Mouse (Mus musculus) cerebral cortex, adult 2 months (tissue): ENCODE results near the gene Alox12.

ENCODE experiments used
- WGBS: fragments of 180-500 bp; shearing (Covaris S2); methylation state at CpG from one replicate; pipeline ENCODE4 v1.1.7; 2018; 5-methylcytosine and 5-hydroxymethylcytosine counted together

Alox12 gene

GRCm38 (mm10) chr11:70239541-70240279 is 15.4 kb downstream of the Alox12 start, which contains the start of the genes Gm21988 and Rnasek:
Gm21988 (minus strand) TSS chr11:70239830.
Rnasek (minus strand) TSS chr11:70239842.
- WGBS = under 1% methylated on average over 34 of the region's 35 CpGs

DNA sequence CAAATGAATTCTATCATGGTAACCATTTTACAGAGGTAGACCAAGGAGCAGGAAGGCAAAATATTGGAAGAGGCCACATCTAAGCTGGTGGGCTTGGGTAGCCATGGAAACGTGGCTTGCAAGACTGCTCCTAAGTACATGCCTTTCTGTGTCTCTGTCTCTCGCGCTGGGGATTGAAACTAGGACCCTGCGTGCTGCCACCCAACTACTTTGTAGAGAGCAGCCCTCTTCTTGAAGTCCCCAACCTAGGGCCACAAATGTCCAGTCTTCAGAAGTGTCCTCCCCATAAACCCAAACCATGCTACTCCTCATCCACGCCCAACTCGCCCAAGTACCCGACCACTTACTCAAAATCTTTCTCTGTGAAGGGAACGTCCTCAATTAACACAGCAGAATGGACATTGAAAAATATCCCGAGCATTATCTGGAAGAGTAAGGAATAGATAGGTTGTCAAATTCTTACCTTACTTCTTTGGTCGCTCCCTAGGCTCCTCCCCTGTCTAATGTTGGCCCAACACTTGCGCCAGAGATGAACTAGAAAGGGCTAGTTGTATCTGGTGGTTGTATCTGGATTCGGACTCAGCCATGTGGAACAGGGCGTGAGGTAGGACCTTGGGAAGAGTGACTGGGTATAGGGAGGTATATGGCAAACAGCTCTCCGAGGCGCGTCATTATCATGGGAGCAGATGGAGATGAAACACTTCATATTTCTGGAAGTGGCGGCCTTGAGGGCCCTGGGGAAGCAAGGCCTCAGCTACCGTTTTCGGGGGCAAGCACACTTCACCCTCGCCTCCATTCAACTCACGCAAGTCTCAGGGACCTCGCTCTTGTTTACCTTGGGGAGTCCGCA is 16.3 kb downstream of the Alox12 start:
- WGBS = 6% methylated on average over 23 of the region's 23 CpGs

- under 1% methylated on average over 70 of the region's 70 CpGs for WGBS
These were observed 17.5 kb downstream of the Alox12 start, which contains the start of gene 0610010K14Rik for GRCm38 (mm10) chr11:70237457-70238167. 0610010K14Rik (minus strand) TSS chr11:70237914.

DNA sequence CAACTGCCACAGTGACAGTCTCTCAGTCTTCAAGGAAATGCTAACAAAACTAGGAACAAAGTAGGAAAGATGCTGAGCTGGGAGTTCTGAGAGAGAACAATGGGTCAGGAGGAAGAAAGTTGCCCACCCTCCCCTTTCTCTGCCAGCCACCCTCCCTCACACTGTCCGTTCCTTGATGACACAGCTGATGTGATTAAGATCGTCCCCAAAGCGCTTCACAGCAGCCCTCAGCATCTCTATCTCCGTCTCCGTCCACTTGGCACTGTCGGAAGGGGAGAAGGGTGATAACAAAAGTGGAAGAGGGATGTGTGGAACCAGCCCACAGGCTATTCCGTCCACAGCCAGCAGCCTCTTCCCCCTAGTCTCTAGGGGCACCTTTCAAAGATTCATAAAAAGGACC is 18.4 kb downstream of the Alox12 start:
- 16% methylated on average over 7 of the region's 7 CpGs for WGBS

DNA sequence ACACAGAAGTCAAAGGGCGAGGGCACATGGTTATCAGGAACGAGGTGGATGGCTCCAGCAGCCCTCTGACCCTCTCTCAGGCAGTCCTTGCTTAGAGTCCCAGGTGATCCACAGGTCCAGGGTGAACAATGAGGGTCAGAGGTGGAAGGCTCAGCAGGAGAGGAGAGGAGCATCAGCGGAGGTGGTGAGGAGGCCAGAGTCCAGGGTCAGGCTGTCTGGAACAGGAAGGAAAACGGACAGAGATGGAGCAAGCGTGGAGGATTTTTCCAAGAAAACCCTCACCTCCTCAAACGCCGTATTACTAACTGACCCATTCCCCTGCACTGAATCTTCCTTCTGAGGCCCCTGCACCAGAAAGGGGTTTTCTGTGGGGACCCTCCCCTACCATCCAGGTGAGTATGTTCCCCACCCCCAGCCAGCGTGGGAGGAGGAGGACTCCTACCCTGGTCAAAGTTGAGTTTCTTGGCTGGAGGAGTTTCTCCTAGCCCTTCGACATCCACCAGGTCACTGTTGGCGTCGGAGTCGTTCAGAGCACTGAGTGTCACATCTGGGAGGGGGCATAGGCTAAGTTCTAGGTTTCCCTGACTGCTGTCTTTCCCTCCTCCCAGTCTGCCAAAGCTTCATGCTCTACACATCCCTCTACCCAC is 19.8 kb downstream of the Alox12 start:
- WGBS = 90% methylated on average over 12 of the region's 12 CpGs

DNA sequence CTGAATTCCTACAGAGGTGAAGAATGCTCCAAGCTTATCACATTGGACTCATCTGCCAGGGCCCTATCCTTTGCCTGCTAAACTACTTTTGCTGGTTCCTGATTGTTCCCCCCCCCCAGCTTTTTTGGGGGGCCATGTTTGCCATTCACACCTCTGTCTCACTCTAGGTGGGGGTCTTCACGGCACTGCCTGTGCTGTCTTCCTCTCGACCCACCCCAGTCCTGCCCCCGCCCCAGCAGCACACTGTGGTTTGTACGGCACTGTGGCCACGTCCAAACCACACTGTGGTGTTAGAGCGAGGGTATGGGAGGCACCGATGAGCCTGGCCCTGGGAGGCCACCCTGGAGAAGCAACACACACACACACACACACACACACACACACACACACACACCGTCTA is 20.7 kb downstream of the Alox12 start:
- 79% methylated on average over 8 of the region's 8 CpGs for WGBS

- WGBS = 70% methylated on average over 5 of the region's 5 CpGs
These were observed 21.1 kb downstream of the Alox12 start for GRCm38 (mm10) chr11:70234037-70234436.

DNA sequence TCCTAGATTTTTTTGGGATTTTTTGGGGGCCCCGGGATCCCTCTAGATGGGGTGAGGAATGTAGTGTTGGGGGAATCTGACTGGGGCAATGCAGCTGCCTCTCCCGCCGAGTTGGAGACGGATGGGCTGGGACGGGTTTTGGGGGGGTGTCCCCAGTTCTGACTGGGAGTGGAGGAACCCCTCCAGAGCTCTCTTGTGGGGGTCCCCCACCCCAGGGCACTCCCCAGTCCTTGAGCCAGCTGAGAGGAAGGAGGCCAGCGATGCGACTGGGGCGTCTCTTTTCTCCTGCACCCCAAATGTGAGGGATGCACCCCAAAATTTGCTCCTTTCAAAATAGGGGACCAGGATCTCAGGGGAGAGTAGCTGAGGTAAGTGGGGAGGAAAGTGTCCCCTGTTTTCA is 22.1 kb downstream of the Alox12 start:
- whole genome bisulfite sequencing = 19% methylated on average over 8 of the region's 8 CpGs

DNA sequence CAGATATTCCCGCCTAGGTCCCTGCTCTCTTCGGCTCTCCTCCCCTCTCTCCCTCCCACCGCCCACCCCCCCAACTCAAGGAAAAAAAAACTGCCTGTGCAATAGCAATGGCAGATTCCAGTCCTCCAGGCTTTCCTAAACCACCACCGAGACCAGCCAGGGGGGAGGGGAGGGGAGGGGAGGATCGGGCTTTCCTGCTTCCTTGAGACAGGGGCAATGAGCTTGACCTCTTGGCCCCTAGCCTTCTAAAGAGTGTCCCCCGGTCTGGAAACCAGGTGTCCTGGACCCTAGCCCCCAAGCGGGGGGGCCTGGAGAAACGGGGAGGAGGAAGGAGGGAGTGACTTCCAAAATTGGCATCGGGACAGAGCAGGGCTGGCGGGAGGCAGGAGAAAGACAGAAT is 22.6 kb downstream of the Alox12 start:
- 4% methylated on average over 10 of the region's 10 CpGs for WGBS

DNA sequence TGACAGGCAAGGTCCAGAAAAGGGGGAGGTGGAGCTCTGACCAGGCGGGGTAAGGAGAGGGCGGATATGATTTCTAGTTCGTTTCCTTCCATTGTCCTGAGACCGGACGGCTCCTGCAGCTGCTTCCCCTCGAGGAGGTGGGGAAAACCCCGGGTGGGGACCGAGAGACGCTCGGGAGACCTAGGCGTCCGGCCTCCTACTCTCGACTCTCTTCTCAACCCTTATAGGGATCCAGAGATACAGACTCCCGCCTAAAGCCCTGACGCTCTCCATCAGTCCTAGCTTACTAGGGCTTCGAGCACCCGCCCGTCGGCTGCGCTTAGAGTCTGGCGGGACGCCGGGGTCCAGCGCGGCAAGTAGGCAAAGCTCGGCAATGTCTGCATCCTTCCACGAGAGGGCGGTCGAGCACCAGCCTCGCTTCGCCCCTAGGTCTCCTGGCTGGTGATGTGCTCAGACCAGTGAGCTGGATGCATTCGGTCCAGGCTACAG is 24.9 kb downstream of the Alox12 start:
- 1% methylated on average over 32 of the region's 32 CpGs for WGBS

DNA sequence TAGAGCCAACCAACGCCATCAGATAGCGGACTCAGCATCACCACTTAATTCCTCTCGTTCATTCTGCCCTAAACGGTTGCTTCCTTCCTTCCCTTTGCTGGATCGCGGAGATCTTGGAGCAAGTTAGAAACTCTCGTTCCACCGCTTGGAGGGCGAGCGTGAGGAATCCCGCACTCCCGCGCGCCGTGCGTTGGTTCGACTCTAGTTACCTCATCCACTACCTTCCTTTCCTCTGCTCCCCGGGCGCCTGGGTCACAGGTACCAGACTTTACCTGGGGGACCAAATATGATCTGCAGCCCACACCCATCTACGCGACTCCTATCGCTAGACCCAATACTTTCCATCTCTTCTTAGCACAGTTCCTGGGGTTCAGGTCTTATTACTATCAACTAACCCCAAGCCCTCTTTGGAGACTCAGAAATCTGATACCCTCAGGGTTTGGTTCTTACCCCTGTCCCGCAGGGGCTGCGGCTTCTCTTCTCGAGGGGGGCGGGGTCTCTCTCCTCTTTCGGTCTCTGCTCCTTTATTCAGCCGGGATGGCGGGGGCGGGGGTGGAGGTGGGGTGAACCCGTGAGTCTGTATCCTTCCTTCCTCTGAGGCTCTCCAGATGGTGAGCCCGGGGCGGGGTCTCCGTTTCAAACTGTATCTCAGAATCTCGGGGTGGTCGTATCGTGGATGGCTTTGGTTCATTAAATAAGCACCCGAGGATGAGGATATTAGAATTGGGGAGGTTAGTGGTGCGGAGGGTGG is 25.7 kb downstream of the Alox12 start, which contains the start of gene Bcl6b:
TSS of gene Bcl6b (minus strand) at position 539 of the 751 bp plus-strand sequence.
- 3% methylated on average over 39 of the region's 39 CpGs for WGBS

DNA sequence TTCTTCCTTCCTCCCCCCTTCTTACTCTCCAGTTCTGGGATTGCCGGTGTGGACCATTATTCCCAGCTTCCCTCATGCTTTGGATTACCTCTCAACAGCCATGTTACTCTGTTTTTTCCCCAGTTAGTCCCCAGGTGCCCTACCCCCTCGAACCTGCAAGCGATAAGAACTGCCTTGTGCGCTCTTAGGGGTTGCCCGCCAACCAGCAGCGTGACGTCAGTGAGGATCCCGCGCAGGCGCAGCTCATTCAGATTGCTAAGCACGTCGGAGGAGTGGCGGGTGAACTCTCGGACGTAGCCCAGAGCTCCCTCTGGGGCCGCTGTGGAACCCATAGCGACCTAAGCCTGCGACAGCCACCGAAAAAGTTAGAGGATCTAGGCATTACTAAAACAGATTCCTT is 26.3 kb downstream of the Alox12 start:
- WGBS = under 1% methylated on average over 19 of the region's 19 CpGs

DNA sequence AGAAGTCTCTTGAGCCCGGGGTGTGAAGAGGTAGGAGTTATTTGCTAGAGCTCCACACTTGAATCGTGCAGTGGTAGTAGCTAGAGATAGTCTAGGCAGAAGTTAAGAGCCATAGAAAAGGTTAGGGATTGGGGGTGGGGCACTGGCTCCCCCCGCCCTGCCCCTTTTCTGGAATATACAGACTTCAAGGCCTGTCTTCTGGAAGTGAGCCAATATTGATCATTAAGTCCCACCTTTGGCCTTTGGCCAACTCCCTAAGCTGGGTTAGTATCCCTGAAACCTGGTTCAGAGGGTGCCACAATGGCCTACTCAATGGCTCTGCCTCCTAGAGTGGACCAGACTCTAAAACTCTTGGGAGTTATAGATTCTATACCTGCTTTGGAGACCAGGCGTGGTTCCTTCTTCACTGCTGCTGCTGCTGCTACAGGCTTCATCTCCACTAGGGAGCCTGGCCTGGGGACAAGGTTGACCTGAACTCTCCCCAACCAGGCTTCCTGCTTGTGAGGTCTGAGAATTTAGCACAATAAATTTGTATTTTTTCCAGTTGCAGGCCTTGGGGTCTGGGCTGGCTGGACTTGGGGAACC is 27.4 kb downstream of the Alox12 start:
- 57% methylated on average over 4 of the region's 4 CpGs for WGBS

- 21% methylated on average over 5 of the region's 5 CpGs for WGBS
These were observed 28.0 kb downstream of the Alox12 start for GRCm38 (mm10) chr11:70227126-70227525.

GRCm38 (mm10) chr11:70226602-70226890 is 28.6 kb downstream of the Alox12 start:
- WGBS = 15% methylated on average over 18 of the region's 18 CpGs

DNA sequence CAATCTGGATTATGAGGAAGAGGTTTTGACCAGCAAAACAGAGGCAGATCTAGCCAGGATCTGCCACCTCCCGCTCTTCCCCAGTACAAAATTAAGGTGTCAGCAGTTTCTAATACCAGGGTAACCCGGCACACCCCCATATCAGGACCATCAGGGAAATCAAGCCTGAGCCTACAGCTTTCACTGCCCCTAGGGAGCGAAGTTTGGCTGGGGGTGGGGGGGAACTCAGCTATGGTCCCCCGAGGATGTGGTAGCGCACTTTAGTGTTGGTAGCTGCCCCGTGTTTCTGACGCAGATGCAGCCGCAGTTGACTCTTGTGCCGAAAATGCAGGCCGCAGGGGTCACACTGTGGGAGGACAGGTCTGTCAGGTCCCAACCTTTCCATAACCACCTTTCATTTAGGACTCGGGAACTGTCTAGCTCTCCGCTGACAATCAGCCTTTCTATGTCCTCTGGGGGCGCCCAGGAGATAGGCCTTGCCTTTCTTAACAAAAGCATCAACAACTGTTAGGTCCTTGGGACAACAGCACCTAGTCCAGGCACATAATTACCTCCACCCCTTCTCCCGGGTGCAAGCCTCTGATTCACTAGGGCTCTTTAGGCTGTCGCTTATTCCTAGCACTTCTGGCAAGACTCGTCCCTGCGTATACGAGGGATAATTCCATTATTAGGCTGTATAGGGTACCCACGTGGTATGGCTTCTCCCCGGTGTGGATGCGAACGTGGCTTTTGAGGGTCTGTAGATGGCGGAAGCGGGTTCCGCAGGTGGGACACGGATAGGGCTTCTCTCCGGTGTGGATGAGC is 29.2 kb downstream of the Alox12 start:
- 38% methylated on average over 27 of the region's 27 CpGs for WGBS

DNA sequence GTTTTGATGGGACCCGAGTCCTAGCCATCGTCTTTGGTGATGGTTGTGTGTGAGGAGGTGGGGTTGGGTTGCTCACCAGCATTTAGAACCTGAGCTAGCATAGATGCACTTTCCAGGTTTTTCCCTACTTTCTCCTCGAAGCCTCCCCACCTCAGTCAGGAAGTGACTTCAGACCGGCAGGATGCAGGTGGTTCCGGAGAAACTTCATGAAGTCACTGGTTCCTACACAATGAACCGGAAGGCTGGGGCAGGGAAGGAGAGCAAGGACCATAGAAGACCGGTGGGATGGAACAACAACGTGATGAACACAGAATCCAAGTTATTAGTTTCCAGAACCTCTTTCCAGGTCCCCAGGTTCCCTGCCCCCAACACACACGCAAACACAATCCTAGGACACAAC is 31.4 kb downstream of the Alox12 start:
- WGBS = 82% methylated on average over 9 of the region's 9 CpGs

GRCm38 (mm10) chr11:70221603-70222500 is 33.3 kb downstream of the Alox12 start:
- WGBS = 16% methylated on average over 14 of the region's 14 CpGs
